10 mouse cellular contexts compared by ENCODE assay signal in the genomic region with DNA sequence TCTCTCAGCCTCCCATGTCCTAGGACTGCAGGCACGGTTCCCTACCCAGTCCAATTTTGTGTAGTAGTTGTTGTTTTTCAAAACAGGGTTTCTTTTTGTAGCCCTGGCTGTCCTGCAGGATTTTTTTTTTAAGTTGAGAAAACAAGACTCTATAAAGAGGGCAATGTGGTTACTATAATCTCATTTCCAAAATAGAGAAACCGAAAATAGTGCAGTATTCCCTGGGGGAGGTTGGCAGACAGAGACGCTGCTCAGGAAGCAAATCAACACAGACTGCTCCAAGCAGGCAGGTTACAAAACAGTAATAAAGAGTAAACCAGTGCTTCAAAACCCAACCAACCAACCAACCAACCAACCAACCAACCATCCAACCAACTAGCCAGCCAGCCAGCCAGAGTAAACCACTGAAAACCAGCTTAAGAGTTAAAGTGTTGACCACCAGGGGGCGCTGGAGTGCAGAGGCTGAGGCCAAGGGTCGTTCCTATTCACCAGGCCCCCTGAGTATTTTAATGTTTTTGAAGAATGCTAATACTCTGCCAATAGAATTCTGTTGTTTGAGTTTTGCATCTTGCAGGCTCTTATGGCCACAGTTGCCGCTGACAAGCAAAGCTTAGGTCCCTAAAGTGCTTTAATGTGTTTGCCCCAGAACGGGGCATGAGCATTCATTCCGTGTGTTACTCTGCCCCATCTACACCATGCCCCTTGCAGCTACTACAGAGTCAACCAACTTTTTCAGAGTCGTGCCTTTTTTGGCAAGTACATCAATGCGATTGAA. TPM values are rescaled to one million over a fixed set of nuclear protein-coding genes. Genes with fewer than 3 reads are reported as not detected.
DNase-seq lines count a peak whose midpoint lies in the region; ATAC-seq lines count a peak whose summit lies in the region.
"Had no signal": no experiment of that assay in that cellular context is flagged by ENCODE, and none has a peak within 500 bp of the region (broad histone marks: within the 10 kb centered on the region; RNA-seq: fewer than 3 reads in every experiment).

No protein-coding gene starts in this region.

- DNase-seq in liver (peak; percentile 79), MN1 (ENCODE audit: low spot score) (peak; percentile 50)
- peak; percentile 71 for DNase-seq in c-Kit-positive CD71-negative TER-119-negative erythroid progenitor cells, embryonic 14.5 days (ENCODE audit: low read depth)
- peak; percentile 75 for DNase-seq in gastrocnemius, postnatal 14 days
- peak; percentile 21 to 28 for DNase-seq in left cerebral cortex, postnatal 25 days (ENCODE audit: low spot score in 2 of 2)
- peak; percentile 58 for DNase-seq in ovary, postnatal 14 days (ENCODE audit: low spot score)

- peaks cover 4% of the 10 kb centered on the region; the same call in 1 of the 2 replicates for H3K9me3 ChIP-seq in liver, embryonic 12.5 days (replicated peaks)

- ATAC-seq in liver, embryonic 12.5 days: no peak
- ATAC-seq in megakaryocyte-erythroid progenitor cell, adult 5-6 weeks (replicated peaks; ENCODE audit: low FRiP score, low TSS enrichment, poor library complexity, severe bottlenecking): no peak

- H3K9ac ChIP-seq in liver, embryonic 12.5 days: no peak overlapping the region

- H3K4me2 ChIP-seq in liver, embryonic 12.5 days: no peak overlapping the region

- H3K36me3 ChIP-seq in liver, embryonic 12.5 days: no peaks in the 10 kb centered on the region

- H3K27ac ChIP-seq in liver, embryonic 12.5 days: no peak overlapping the region

- peaks cover 26% of the 10 kb centered on the region for H3K4me1 ChIP-seq in liver, embryonic 12.5 days

- H3K27me3 ChIP-seq in liver, embryonic 12.5 days (replicated peaks): no peaks in the 10 kb centered on the region

- no peak overlapping the region for H3K4me3 ChIP-seq in liver, embryonic 12.5 days
- H3K4me3 ChIP-seq: megakaryocyte, embryonic 14.5 days had no signal

- WGBS in liver, embryonic 12.5 days (ENCODE audit: insufficient replicate concordance): 51% methylated on average over 10 of the region's 10 CpGs

- intact Hi-C loops in gastrocnemius, postnatal 14 days (cut with DNase I; ENCODE audit: low total_unique reads): no loop called here
- intact Hi-C loops in left cerebral cortex, postnatal 25 days (cut with DNase I): no loop called here

RNA-seq across cellular contexts. Expression of gene Gstp2, which starts 6.1 kb away (rescaled TPM):
- 6.2 and 7.3 TPM in 2 replicates for polyA plus RNA-seq in liver, embryonic 12.5 days (2016; fragmentation: Nextera tagmentation; extraction: Ambion mirVana)
- total RNA-seq in gastrocnemius, postnatal 14 days (2021): 10 to 100 TPM; 72.8 to 85.9 TPM
- total RNA-seq in left cerebral cortex, postnatal 25 days (2021): 10 to 100 TPM; 30.7 to 33.1 TPM
- total RNA-seq in megakaryocyte-erythroid progenitor cell, adult 5-6 weeks (2014; fragmentation: Nextera tagmentation): not detected in 2 replicates
- not detected in 2 replicates for total RNA-seq in megakaryocyte-erythroid progenitor cell, adult 5-6 weeks (2017)

RNA-seq across cellular contexts. Expression of gene Gstp3, which starts 7.4 kb away (rescaled TPM):
- 15.0 and 18.5 TPM in 2 replicates for polyA plus RNA-seq in liver, embryonic 12.5 days (2016; fragmentation: Nextera tagmentation; extraction: Ambion mirVana)
- not detected for total RNA-seq in gastrocnemius, postnatal 14 days (2021)
- total RNA-seq in left cerebral cortex, postnatal 25 days (2021): not detected
- total RNA-seq in megakaryocyte-erythroid progenitor cell, adult 5-6 weeks (2014; fragmentation: Nextera tagmentation): 28.5 and 40.7 TPM in 2 replicates
- 16.4 and 37.6 TPM in 2 replicates for total RNA-seq in megakaryocyte-erythroid progenitor cell, adult 5-6 weeks (2017)

RNA-seq across cellular contexts. Expression of gene Gstp1, which starts 14.1 kb away (rescaled TPM):
- 583 and 622 TPM in 2 replicates for polyA plus RNA-seq in liver, embryonic 12.5 days (2016; fragmentation: Nextera tagmentation; extraction: Ambion mirVana)
- total RNA-seq in gastrocnemius, postnatal 14 days (2021): 100 to 1,000 TPM; 228 to 235 TPM
- 100 to 1,000 TPM; 266 to 294 TPM for total RNA-seq in left cerebral cortex, postnatal 25 days (2021)
- total RNA-seq in megakaryocyte-erythroid progenitor cell, adult 5-6 weeks (2014; fragmentation: Nextera tagmentation): 623 and 805 TPM in 2 replicates
- 123 and 220 TPM in 2 replicates for total RNA-seq in megakaryocyte-erythroid progenitor cell, adult 5-6 weeks (2017)

RNA-seq across cellular contexts. Expression of gene Cabp2, which starts 29.4 kb away (rescaled TPM):
- polyA plus RNA-seq in liver, embryonic 12.5 days (2016; fragmentation: Nextera tagmentation; extraction: Ambion mirVana): 0.37 and 0.53 TPM in 2 replicates
- total RNA-seq in gastrocnemius, postnatal 14 days (2021): not detected
- total RNA-seq in left cerebral cortex, postnatal 25 days (2021): not detected
- total RNA-seq in megakaryocyte-erythroid progenitor cell, adult 5-6 weeks (2014; fragmentation: Nextera tagmentation): not detected in 2 replicates
- total RNA-seq in megakaryocyte-erythroid progenitor cell, adult 5-6 weeks (2017): not detected in 2 replicates
- polyA plus RNA-seq: gonadal fat pad, adult 2 months had no signal

RNA-seq across cellular contexts. Expression of gene Ndufv1, which starts 39.3 kb away (rescaled TPM):
- 186 and 187 TPM in 2 replicates for polyA plus RNA-seq in liver, embryonic 12.5 days (2016; fragmentation: Nextera tagmentation; extraction: Ambion mirVana)
- total RNA-seq in gastrocnemius, postnatal 14 days (2021): 100 to 1,000 TPM; 365 to 434 TPM
- total RNA-seq in left cerebral cortex, postnatal 25 days (2021): 100 to 1,000 TPM; 221 to 241 TPM
- total RNA-seq in megakaryocyte-erythroid progenitor cell, adult 5-6 weeks (2014; fragmentation: Nextera tagmentation): 210 and 232 TPM in 2 replicates
- 285 and 306 TPM in 2 replicates for total RNA-seq in megakaryocyte-erythroid progenitor cell, adult 5-6 weeks (2017)

Comparison
In these comparisons a context has a peak if more than half of its experiments do, and no peak if none do; other contexts are left out.
1. DNase-seq: peak in every context shown above with its lines; median percentile 79 in liver; 75 in gastrocnemius, postnatal 14 days; 71 in c-Kit-positive CD71-negative TER-119-negative erythroid progenitor cells, embryonic 14.5 days; 58 in ovary, postnatal 14 days; 50 in MN1; 24 in left cerebral cortex, postnatal 25 days.
2. RNA of gene Gstp2, which starts 6.1 kb away (total RNA-seq): 72.8 to 85.9 TPM in gastrocnemius, postnatal 14 days and 30.7 to 33.1 TPM in left cerebral cortex, postnatal 25 days; not detected in megakaryocyte-erythroid progenitor cell, adult 5-6 weeks; every median in the first group is over 10 times any median in the second.
3. RNA of gene Gstp3, which starts 7.4 kb away (total RNA-seq): 16.4 to 40.7 TPM in megakaryocyte-erythroid progenitor cell, adult 5-6 weeks; not detected in gastrocnemius, postnatal 14 days and not detected in left cerebral cortex, postnatal 25 days; every median in the first group is over 10 times any median in the second.